Mouse (Mus musculus) liver, embryonic 16.5 days (tissue): ENCODE data around the gene Jhy. TPM values are rescaled to one million over a fixed set of nuclear protein-coding genes. Genes with fewer than 3 reads are reported as not detected.

Experiments used
- ATAC-seq: fragments of 200-750 bp; cut with Nextera tagmentation; 2 replicates; pipeline ENCODE4 v1.8.0; 2017; ENCODE audit warnings: low read depth, mild to moderate bottlenecking, moderate number of reproducible peaks, moderate library complexity
- H3K27ac ChIP-seq: fragments of 300-500 bp; sonication (generic); 2 replicates; pipeline ENCODE4 v1.5.1; 2014; ENCODE audit warnings: mild to moderate bottlenecking, low read length
- H3K27me3 ChIP-seq: fragments of 300-500 bp; sonication (generic); 2 replicates; pipeline ENCODE4 v1.6.1; 2014; ENCODE audit warnings: low read depth, low read length, mixed read lengths; ENCODE audit not compliant: control insufficient read depth, insufficient read depth
- H3K36me3 ChIP-seq: fragments of 300-500 bp; sonication (generic); 2 replicates; pipeline ENCODE4 v1.6.1; 2014; ENCODE audit warnings: mild to moderate bottlenecking; ENCODE audit not compliant: control insufficient read depth, insufficient read depth
- H3K4me1 ChIP-seq: fragments of 300-500 bp; sonication (generic); 2 replicates; pipeline ENCODE4 v1.6.1; 2014; ENCODE audit warnings: low read depth, low read length, mixed read lengths; ENCODE audit not compliant: control insufficient read depth
- H3K4me2 ChIP-seq: fragments of 300-500 bp; sonication (generic); 2 replicates; pipeline ENCODE4 v1.6.1; 2014; ENCODE audit warnings: low read depth, low read length, mixed read lengths
- H3K4me3 ChIP-seq: fragments of 300-500 bp; sonication (generic); 2 replicates; pipeline ENCODE4 v1.5.1; 2014; ENCODE audit warnings: low read depth, mild to moderate bottlenecking, low read length
- H3K9ac ChIP-seq: fragments of 300-500 bp; sonication (generic); 2 replicates; pipeline ENCODE4 v1.6.1; 2014; ENCODE audit warnings: low read depth, low read length
- H3K9me3 ChIP-seq: fragments of 300-500 bp; sonication (generic); replicated peaks from 2 replicates; pipeline ENCODE4 v1.6.1; 2016; ENCODE audit warnings: low read length; ENCODE audit not compliant: control insufficient read depth
- WGBS: fragments of 180-500 bp; shearing (Covaris S2); extraction: QIAGEN DNeasy Blood & Tissue Kit; methylation state at CpG from one replicate; pipeline ENCODE4 v1.1.7; 2014; ENCODE audit not compliant: insufficient replicate concordance; 5-methylcytosine and 5-hydroxymethylcytosine counted together
- polyA plus RNA-seq: library from polyadenylated mRNA; unstranded; fragments of >200 nt; fragmentation: Nextera tagmentation; extraction: Ambion mirVana; gene quantifications from 2 replicates; pipeline ENCODE4 v1.2.1, GENCODE M21; 2015

The Jhy gene
- polyA plus RNA-seq, 1 experiment from 2014 or later = not detected

DNA sequence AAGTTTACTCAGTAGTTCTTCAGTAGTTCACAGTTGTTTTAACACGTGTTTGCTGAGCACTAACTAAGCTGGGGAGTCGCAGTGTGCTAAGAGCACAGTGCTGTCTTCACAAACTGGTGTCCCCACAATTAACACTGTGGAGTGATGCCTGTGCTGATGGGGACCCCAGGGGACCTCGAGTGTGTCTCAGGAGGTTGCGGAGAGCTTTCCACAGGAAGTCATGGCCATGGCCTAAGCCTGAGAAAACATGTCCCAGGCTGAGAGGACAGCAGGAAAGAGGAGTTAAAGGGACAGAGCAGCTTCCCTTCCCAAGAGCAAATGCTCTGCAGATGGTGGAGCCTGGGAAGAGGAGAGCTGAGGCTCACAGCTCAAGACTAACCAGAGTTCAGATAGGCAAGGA lies 16.8 kb downstream of the Jhy start:
- no peaks in the 10 kb centered on the region for H3K27me3 ChIP-seq
- H3K4me2 ChIP-seq = no peak overlapping the region
- no peak overlapping the region for H3K4me3 ChIP-seq
- H3K27ac ChIP-seq = no peak overlapping the region
- H3K4me1 ChIP-seq = no peaks in the 10 kb centered on the region
- H3K9me3 ChIP-seq = no peaks in the 10 kb centered on the region
- WGBS = 34% methylated on average over 4 of the region's 4 CpGs
- no peaks in the 10 kb centered on the region for H3K36me3 ChIP-seq
- no peak overlapping the region for H3K9ac ChIP-seq
- no peak for ATAC-seq

DNA sequence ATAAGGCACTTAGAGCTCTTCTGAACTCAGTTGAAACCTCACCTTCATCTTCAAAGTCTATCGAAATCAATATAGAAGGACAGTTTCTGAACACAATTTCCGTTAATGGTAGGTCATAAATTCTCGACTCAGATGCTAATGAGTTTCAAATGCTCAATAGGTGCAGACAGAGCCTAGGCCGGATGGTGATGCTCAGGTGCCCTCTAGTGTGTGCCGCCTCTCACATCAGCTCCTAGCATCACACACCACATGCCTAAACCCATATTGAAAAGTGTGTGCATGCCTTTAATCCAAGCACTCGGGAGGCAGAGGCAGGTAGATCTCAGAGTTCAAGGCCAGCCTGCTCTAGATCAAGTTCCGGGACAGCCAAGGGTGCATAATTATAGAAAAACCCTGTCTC lies 26.5 kb downstream of the Jhy start:
- Histone ChIP-seq H3K9me3 (no peaks in the 10 kb centered on the region), H3K9ac (no peak overlapping the region), H3K4me3 (no peak overlapping the region), H3K4me2 (no peak overlapping the region), H3K27me3 (no peaks in the 10 kb centered on the region), H3K4me1 (no peaks in the 10 kb centered on the region), H3K27ac (no peak overlapping the region), H3K36me3 (no peaks in the 10 kb centered on the region)
- WGBS = 48% methylated on average over 7 of the region's 7 CpGs
- ATAC-seq = no peak

DNA sequence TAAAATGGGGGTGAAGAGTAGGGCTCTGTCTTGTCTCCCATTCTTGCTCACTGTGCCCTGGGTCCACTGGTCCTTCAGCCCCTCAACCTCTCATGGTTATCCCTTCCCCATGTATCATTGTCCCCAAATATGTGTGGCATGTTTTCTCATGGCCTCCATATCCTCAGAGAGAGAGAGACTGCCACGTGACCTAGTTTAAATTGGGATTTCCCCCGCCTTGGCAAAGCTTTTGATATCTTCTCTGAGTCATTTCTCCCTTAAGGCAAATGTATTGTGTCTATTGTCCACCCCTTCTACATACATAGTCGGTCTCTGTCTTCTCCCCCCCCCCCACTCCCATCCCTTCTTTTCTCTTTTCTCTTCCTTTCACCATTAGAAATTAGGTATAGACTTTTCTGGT lies 30.6 kb downstream of the Jhy start:
- Histone ChIP-seq H3K36me3 (no peaks in the 10 kb centered on the region), H3K4me2 (no peak overlapping the region), H3K27me3 (no peaks in the 10 kb centered on the region), H3K27ac (no peak overlapping the region), H3K9me3 (no peaks in the 10 kb centered on the region), H3K4me3 (no peak overlapping the region), H3K9ac (no peak overlapping the region), H3K4me1 (no peaks in the 10 kb centered on the region)
- 62% methylated on average over 3 of the region's 3 CpGs for WGBS
- ATAC-seq = no peak

DNA sequence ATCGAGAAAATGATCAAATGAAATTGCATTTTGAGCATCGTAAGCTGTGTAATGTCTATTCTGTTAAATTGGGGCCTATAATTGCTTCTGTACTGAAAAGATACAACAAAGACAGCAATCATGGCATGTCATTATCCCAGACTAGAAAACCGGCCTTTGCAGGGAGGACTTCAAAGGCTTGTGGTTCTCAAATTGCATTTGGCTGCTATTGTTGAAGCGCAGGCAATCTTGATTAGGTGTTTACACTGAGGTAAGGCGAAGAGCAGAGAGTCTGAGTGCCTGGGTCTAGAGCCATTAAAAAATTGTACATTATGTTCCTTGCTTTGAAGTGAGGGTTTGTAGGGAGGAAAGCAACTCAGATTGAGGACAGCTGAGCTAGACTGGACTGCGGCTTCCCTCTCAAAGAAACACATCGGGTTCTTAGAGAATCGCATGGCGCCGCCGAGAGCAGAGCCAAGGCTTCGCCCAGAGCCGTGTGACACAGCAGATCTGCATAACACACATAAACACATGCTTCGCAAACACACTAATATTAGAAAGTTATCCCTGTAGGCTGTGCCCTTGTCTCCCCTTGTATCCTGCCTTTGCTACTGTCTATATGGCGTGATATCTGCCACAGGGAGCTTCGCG lies 36.5 kb downstream of the Jhy start:
- H3K27ac ChIP-seq = no peak overlapping the region
- ATAC-seq = no peak
- no peaks in the 10 kb centered on the region for H3K36me3 ChIP-seq
- H3K27me3 ChIP-seq = no peaks in the 10 kb centered on the region
- H3K9ac ChIP-seq = no peak overlapping the region
- H3K4me3 ChIP-seq = no peak overlapping the region
- H3K4me2 ChIP-seq = no peak overlapping the region
- 72% methylated on average over 17 of the region's 17 CpGs for WGBS
- no peaks in the 10 kb centered on the region for H3K9me3 ChIP-seq
- H3K4me1 ChIP-seq = no peaks in the 10 kb centered on the region

DNA sequence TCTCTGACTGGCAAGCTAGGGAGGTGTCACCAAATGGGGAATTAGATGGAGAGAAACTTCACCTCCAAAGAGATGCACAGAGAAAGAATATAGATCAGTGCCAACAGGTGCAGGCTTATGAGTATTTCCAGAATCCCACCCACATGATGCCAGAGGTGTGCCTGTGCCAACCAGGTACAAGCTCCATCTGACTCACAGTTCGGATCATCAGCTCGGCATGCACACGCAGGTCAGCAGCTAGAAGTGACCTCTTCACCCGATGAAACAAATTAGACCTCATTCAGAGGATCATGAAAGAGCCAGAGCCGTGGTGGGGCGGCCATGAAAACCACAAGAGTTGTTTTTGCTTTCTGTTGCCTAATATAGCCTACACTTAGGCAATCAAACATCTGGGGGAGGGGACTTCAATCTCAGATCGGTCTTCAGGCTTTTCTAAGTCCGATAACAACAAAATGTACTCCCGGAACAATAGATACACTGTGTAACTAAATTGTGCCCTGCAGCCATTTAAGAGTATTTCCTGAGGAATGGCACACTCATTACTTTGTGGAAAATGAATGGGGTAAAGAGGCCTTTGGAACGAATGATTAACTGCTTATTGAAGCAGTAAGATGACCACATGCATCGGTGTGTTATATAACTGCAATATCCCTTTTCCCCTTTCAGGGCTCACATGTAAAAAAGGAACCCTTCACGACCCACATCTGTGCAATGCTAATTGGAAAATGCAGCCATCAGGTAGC lies 45.9 kb downstream of the Jhy start:
- no peak for ATAC-seq
- H3K4me2 ChIP-seq = no peak overlapping the region
- H3K9ac ChIP-seq = no peak overlapping the region
- H3K4me3 ChIP-seq = no peak overlapping the region
- H3K4me1 ChIP-seq = no peaks in the 10 kb centered on the region
- no peak overlapping the region for H3K27ac ChIP-seq
- no peaks in the 10 kb centered on the region for H3K36me3 ChIP-seq
- WGBS = 40% methylated on average over 12 of the region's 12 CpGs
- no peaks in the 10 kb centered on the region for H3K27me3 ChIP-seq
- H3K9me3 ChIP-seq = no peaks in the 10 kb centered on the region

DNA sequence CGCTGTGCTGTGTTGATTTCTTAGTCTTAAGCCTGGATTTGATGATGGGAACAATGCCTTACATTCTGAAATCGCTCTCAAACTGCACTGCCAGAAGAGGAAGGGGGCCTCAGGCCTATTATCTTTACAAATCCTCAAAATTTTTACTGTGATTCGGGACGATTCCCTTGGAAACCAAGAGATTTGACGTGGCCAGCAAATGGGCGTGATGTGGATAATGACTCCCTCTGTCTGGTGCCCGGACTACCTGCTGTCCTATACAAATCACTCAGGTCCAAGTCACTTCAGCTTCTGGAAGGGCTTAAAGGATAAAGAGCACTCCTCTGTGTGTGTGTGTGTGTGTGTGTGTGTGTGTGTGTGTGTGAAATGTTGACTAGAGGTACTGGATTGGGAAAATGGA lies 55.0 kb downstream of the Jhy start:
- H3K9me3 ChIP-seq = no peaks in the 10 kb centered on the region
- H3K4me2 ChIP-seq = no peak overlapping the region
- H3K9ac ChIP-seq = no peak overlapping the region
- 66% methylated on average over 7 of the region's 7 CpGs for WGBS
- no peaks in the 10 kb centered on the region for H3K27me3 ChIP-seq
- ATAC-seq = no peak
- H3K4me3 ChIP-seq = no peak overlapping the region
- H3K27ac ChIP-seq = no peak overlapping the region
- no peaks in the 10 kb centered on the region for H3K36me3 ChIP-seq
- H3K4me1 ChIP-seq = no peaks in the 10 kb centered on the region

DNA sequence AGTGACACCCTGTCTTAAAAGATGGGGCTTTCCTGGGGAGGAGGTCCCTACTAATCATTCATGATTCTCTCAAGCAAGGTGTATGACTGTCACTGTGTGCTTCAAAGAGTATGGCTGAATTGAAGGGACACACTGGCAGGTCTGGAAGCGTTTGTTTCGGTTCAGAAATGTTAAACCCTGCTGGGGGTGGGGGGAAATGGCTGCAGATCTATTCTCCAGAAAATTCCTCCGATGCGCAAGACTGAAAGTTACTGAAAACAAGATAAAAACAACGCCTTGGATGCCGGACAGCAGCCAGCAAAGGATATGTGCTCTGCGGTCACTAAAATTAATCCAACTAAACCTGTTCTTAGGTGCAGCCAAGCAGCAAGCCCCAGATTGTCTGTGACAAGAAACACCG lies 55.5 kb downstream of the Jhy start:
- Histone ChIP-seq H3K36me3 (no peaks in the 10 kb centered on the region), H3K4me1 (no peaks in the 10 kb centered on the region), H3K9me3 (no peaks in the 10 kb centered on the region), H3K4me2 (no peak overlapping the region), H3K27me3 (no peaks in the 10 kb centered on the region), H3K27ac (no peak overlapping the region), H3K9ac (no peak overlapping the region), H3K4me3 (no peak overlapping the region)
- ATAC-seq = no peak
- WGBS = 63% methylated on average over 8 of the region's 8 CpGs

DNA sequence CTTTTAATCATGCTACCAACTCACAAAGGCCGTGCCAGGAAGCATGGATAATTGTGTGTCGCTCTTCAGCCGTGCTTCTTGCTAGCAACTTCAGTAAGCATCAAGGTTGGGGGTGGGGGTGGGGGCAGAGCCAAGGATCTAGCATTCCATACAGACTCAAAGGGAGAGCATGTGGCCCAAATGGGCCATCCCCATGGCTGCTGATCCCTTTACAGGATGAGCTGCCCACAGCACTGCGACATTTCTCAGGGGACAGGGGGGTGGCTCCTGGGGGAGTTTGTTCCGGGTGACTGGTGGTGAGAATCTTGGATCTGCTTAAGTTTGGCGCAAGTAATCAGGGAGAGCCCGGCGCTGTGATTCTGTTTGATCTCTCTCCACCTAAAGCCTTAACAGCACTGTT lies 56.5 kb downstream of the Jhy start:
- no peak for ATAC-seq
- Histone ChIP-seq H3K9me3 (no peaks in the 10 kb centered on the region), H3K4me3 (no peak overlapping the region), H3K9ac (no peak overlapping the region), H3K27me3 (no peaks in the 10 kb centered on the region), H3K36me3 (no peaks in the 10 kb centered on the region), H3K4me2 (no peak overlapping the region), H3K4me1 (no peaks in the 10 kb centered on the region), H3K27ac (no peak overlapping the region)
- WGBS = 36% methylated on average over 8 of the region's 8 CpGs

DNA sequence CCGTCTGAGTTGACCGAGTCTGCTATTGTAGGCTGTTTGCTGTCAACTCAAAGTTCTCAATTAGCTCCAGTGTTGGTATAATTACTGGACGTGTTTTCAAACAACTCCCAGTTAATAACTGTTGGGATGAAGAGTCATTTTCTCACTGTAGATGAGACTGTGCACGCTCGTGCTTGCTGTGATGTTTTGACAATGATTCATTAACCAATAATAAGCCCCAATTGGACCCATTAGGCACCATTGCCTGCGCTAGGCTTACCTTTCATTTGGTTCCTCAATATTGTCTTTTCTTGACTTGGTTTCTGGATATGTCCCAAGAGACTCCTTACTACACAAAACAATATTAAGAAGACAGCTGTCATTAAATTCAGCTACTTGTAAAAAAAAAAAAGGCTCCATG lies 71.5 kb downstream of the Jhy start:
- Histone ChIP-seq H3K9me3 (no peaks in the 10 kb centered on the region), H3K36me3 (no peaks in the 10 kb centered on the region), H3K4me1 (no peaks in the 10 kb centered on the region), H3K27me3 (no peaks in the 10 kb centered on the region; the same call in 1 of the 2 replicates), H3K27ac (no peak overlapping the region), H3K4me3 (no peak overlapping the region), H3K4me2 (no peak overlapping the region), H3K9ac (no peak overlapping the region)
- ATAC-seq = no peak
- WGBS = 55% methylated on average over 6 of the region's 6 CpGs
